Mouse (Mus musculus): ENCODE measurements around the gene Hist1h3b.

The Hist1h3b gene

GRCm38 (mm10) chr13:23772561-23773313, 20.7 kb downstream of the Hist1h3b start:
- DNase-seq (ENCODE audit: low spot score in 2 of 2), result peak in 1 of 2 experiments; percentile 28

GRCm38 (mm10) chr13:23778339-23778738, 26.3 kb downstream of the Hist1h3b start:
- DNase-seq (ENCODE audit: low spot score in 2 of 2), result no peak

GRCm38 (mm10) chr13:23779025-23779424, 27.0 kb downstream of the Hist1h3b start:
- no peak for DNase-seq (ENCODE audit: low spot score in 2 of 2)

GRCm38 (mm10) chr13:23792520-23792919, 40.5 kb downstream of the Hist1h3b start:
- no peak for DNase-seq (ENCODE audit: low spot score in 2 of 2)

- DNase-seq (ENCODE audit: low spot score in 2 of 2), result no peak
Measured at GRCm38 (mm10) chr13:23799405-23799804, 47.3 kb downstream of the Hist1h3b start.

Measured in urinary bladder, postnatal 4 days (tissue).